Mouse (Mus musculus): ENCODE data around the gene Gm3139.
"Not testable (repeated sequence)": the region's sequence is repeated elsewhere in the genome, so short reads cannot be mapped to it uniquely, and the experiment has no call there.

Gene Gm3139

GRCm38 (mm10) chr5:94525987-94526386, at the start of gene Gm3139:
Gene Gm3139, plus strand, starts transcription at chr5:94526287.
- DNase-seq (ENCODE audit: low read depth in 1 of 2, low spot score in 2 of 2) = not testable (repeated sequence)

All from monocyte, adult 2 months (primary cell).